Mouse (Mus musculus): ENCODE measurements at regions not wholly inside any gene's neighbourhood (a gene's known extent, or its start where the extent isn't known, plus 50 kb on each side); places are given as distances from the start of the nearest gene placed in this dataset.

GRCm38 (mm10) chr15:86566111-86566510, 351.9 kb downstream of the Tbc1d22a start:
- DNase-seq (ENCODE audit: low read depth, low spot score): no peak

- DNase-seq (ENCODE audit: low read depth, low spot score): peak; percentile 87
Observed at GRCm38 (mm10) chr15:86574311-86574710, 360.1 kb downstream of the Tbc1d22a start.

GRCm38 (mm10) chr15:86576666-86577065, 362.4 kb downstream of the Tbc1d22a start:
- no peak for DNase-seq (ENCODE audit: low read depth, low spot score)

- no peak for DNase-seq (ENCODE audit: low read depth, low spot score)
Observed at GRCm38 (mm10) chr15:86578689-86579088, 364.4 kb downstream of the Tbc1d22a start.

- DNase-seq (ENCODE audit: low read depth, low spot score): no peak
Observed at GRCm38 (mm10) chr15:86582240-86583090, 368.2 kb downstream of the Tbc1d22a start.

- no peak for DNase-seq (ENCODE audit: low read depth, low spot score)
Observed at GRCm38 (mm10) chr15:86585716-86586115, 371.5 kb downstream of the Tbc1d22a start.

- DNase-seq (ENCODE audit: low read depth, low spot score): no peak
Observed at GRCm38 (mm10) chr15:86587209-86587608, 372.9 kb downstream of the Tbc1d22a start.

GRCm38 (mm10) chr15:86590033-86590432, 375.8 kb downstream of the Tbc1d22a start:
- no peak for DNase-seq (ENCODE audit: low read depth, low spot score)

GRCm38 (mm10) chr15:86590896-86591295, 376.6 kb downstream of the Tbc1d22a start:
- DNase-seq (ENCODE audit: low read depth, low spot score): no peak

- no peak for DNase-seq (ENCODE audit: low read depth, low spot score)
Observed at GRCm38 (mm10) chr15:86593404-86593803, 379.1 kb downstream of the Tbc1d22a start.

- no peak for DNase-seq (ENCODE audit: low read depth, low spot score)
Observed at GRCm38 (mm10) chr15:86606411-86606810, 392.2 kb downstream of the Tbc1d22a start.

GRCm38 (mm10) chr15:86609692-86610091, 395.4 kb downstream of the Tbc1d22a start:
- no peak for DNase-seq (ENCODE audit: low read depth, low spot score)

GRCm38 (mm10) chr15:86631376-86631775, 417.1 kb downstream of the Tbc1d22a start:
- DNase-seq (ENCODE audit: low read depth, low spot score): no peak

GRCm38 (mm10) chr15:86645244-86645643, 431.0 kb downstream of the Tbc1d22a start:
- no peak for DNase-seq (ENCODE audit: low read depth, low spot score)

- DNase-seq (ENCODE audit: low read depth, low spot score): no peak
Observed at GRCm38 (mm10) chr15:86648131-86648530, 433.9 kb downstream of the Tbc1d22a start.

- no peak for DNase-seq (ENCODE audit: low read depth, low spot score)
Observed at GRCm38 (mm10) chr15:86673096-86673520, 458.8 kb downstream of the Tbc1d22a start.

GRCm38 (mm10) chr15:86677016-86677415, 462.8 kb downstream of the Tbc1d22a start:
- no peak for DNase-seq (ENCODE audit: low read depth, low spot score)

GRCm38 (mm10) chr15:86683081-86683480, 468.8 kb downstream of the Tbc1d22a start:
- no peak for DNase-seq (ENCODE audit: low read depth, low spot score)

- peak; percentile 8 for DNase-seq (ENCODE audit: low read depth, low spot score)
Observed at GRCm38 (mm10) chr15:86689694-86690093, 475.4 kb downstream of the Tbc1d22a start.

- no peak for DNase-seq (ENCODE audit: low read depth, low spot score)
Observed at GRCm38 (mm10) chr15:86696806-86697205, 482.5 kb downstream of the Tbc1d22a start.

GRCm38 (mm10) chr15:86710429-86710828, 496.2 kb downstream of the Tbc1d22a start:
- no peak for DNase-seq (ENCODE audit: low read depth, low spot score)

GRCm38 (mm10) chr15:86718376-86718775, 504.1 kb downstream of the Tbc1d22a start:
- DNase-seq (ENCODE audit: low read depth, low spot score): no peak

GRCm38 (mm10) chr15:86719088-86719487, 504.8 kb downstream of the Tbc1d22a start:
- no peak for DNase-seq (ENCODE audit: low read depth, low spot score)
